Comparison of ENCODE assay signal across 28 mouse cellular contexts in genomic region chr4:55805255-55806051, GRCm38 (mm10).
DNase-seq lines count a peak whose midpoint lies in the region; ATAC-seq and TF ChIP-seq lines count a peak whose summit lies in the region.
"Had no signal": no experiment of that assay in that cellular context is flagged by ENCODE, and none has a peak within 500 bp of the region (broad histone marks: within the 10 kb centered on the region; RNA-seq: fewer than 3 reads in every experiment).

No protein-coding gene starts in this region.

- H3K36me3 ChIP-seq in liver, adult 2 months (ENCODE audit: control insufficient read depth, insufficient read depth, low read length), result no peaks in the 10 kb centered on the region
- no peaks in the 10 kb centered on the region for H3K36me3 ChIP-seq in liver, embryonic 11.5 days (ENCODE audit: control insufficient read depth, insufficient read depth, low read length)
- H3K36me3 ChIP-seq: hindbrain, embryonic 13.5 days; kidney, embryonic 15.5 days; neural tube, embryonic 13.5 days; stomach, embryonic 15.5 days had no signal

- 83% methylated on average over 6 of the region's 6 CpGs for WGBS in liver, adult 2 months
- WGBS in liver, embryonic 11.5 days, result 78% methylated on average over 6 of the region's 6 CpGs

- no peaks in the 10 kb centered on the region for H3K79me2 ChIP-seq in liver, adult 2 months (ENCODE audit: control insufficient read depth, insufficient read depth, low read length)

- H3K4me3 ChIP-seq in liver, adult 2 months (ENCODE audit: insufficient read depth, low read depth, low read length), result no peak overlapping the region
- H3K4me3 ChIP-seq in liver, embryonic 11.5 days (ENCODE audit: low read depth, low read length), result no peak overlapping the region
- H3K4me3 ChIP-seq in bone marrow macrophage, adult 2 months (ENCODE audit: insufficient read depth, low read length), result no peak overlapping the region
- H3K4me3 ChIP-seq: forebrain, embryonic 13.5 days; hindbrain, embryonic 13.5 days; kidney, embryonic 15.5 days; layer of hippocampus, adult 2 months; neural tube, embryonic 13.5 days; stomach, embryonic 15.5 days had no signal

- peak; percentile 4 for DNase-seq in embryo, embryonic 10.5 days (ENCODE audit: low spot score)
- DNase-seq in embryo, embryonic 10 days (ENCODE audit: low spot score), result no peak
- peak; percentile 18 for DNase-seq in liver, adult 2 months (ENCODE audit: extremely low read depth, low read depth, low spot score)
- no peak for DNase-seq in liver, embryonic 11.5 days (ENCODE audit: low spot score)
- no peak for DNase-seq in ovary, postnatal 10 days (ENCODE audit: low spot score)
- DNase-seq in thymus, postnatal 36 days, result no peak
- DNase-seq: adrenal gland, adult 8-10 months; cerebellum, adult 18-20 months; cerebellum, postnatal 10 days; heart, postnatal 14 days; kidney, adult 11 months; kidney, postnatal 25 days; left cerebral cortex, postnatal 4 days; lung, embryonic 14.5 days; lung, postnatal 14 days had no signal

- no peak for ATAC-seq in liver, embryonic 11.5 days (replicated peaks; ENCODE audit: low FRiP score)
- peak; percentile 89 for ATAC-seq in megakaryocyte, adult 5-6 weeks (ENCODE audit: poor library complexity, severe bottlenecking)
- ATAC-seq: activated CD4-positive, CD25-positive, alpha-beta regulatory T cell, adult 4 months; forebrain, embryonic 13.5 days; inflammation-experienced regulatory T-cells, adult 6 months; midbrain, embryonic 16.5 days had no signal

- no peak overlapping the region for H3K9ac ChIP-seq in liver, adult 2 months (ENCODE audit: low read depth, low read length)
- no peak overlapping the region for H3K9ac ChIP-seq in liver, embryonic 11.5 days (ENCODE audit: low read depth, low read length)
- H3K9ac ChIP-seq: forebrain, embryonic 13.5 days; hindbrain, embryonic 13.5 days; kidney, embryonic 15.5 days; liver, embryonic 14.5 days; lung, embryonic 14.5 days; neural tube, embryonic 13.5 days; stomach, embryonic 15.5 days had no signal

- TF ChIP-seq CTCF in liver, adult 2 months (IDR thresholded peaks at IDR 0.05; ENCODE audit: low read depth, low read length), result no peak
- no peak for TF ChIP-seq CTCF in bone marrow macrophage, adult 2 months (IDR thresholded peaks at IDR 0.05; ENCODE audit: low read depth, low read length)

- no peak for TF ChIP-seq POLR2A in liver, adult 2 months (IDR thresholded peaks at IDR 0.05; ENCODE audit: extremely low read depth, insufficient read depth, low read length)
- TF ChIP-seq POLR2A in bone marrow macrophage, adult 2 months (IDR thresholded peaks at IDR 0.05; ENCODE audit: borderline replicate concordance, low read depth, low read length), result no peak

- H3K27me3 ChIP-seq in liver, adult 2 months (ENCODE audit: control insufficient read depth, insufficient read depth, low read length), result no peaks in the 10 kb centered on the region
- no peaks in the 10 kb centered on the region for H3K27me3 ChIP-seq in liver, embryonic 11.5 days (replicated peaks; ENCODE audit: control insufficient read depth, insufficient read depth, low read length)
- H3K27me3 ChIP-seq: CH12.LX; forebrain, embryonic 13.5 days; hindbrain, embryonic 13.5 days; kidney, embryonic 15.5 days; neural tube, embryonic 13.5 days; stomach, embryonic 15.5 days had no signal

- no peak overlapping the region for H3K27ac ChIP-seq in liver, adult 2 months (replicated peaks; ENCODE audit: insufficient read depth, low read depth, low read length)
- no peak overlapping the region for H3K27ac ChIP-seq in liver, embryonic 11.5 days (ENCODE audit: low read depth, low read length)
- peak overlapping the region; percentile 48 for H3K27ac ChIP-seq in bone marrow macrophage, adult 2 months (ENCODE audit: insufficient read depth, low read depth, low read length)
- H3K27ac ChIP-seq: forebrain, embryonic 13.5 days; hindbrain, embryonic 13.5 days; kidney, embryonic 15.5 days; layer of hippocampus, adult 2 months; liver, embryonic 14.5 days; neural tube, embryonic 13.5 days; stomach, embryonic 15.5 days had no signal

- H3K4me1 ChIP-seq in liver, adult 2 months (ENCODE audit: control insufficient read depth, insufficient read depth, low read length), result no peaks in the 10 kb centered on the region
- no peaks in the 10 kb centered on the region for H3K4me1 ChIP-seq in liver, embryonic 11.5 days (replicated peaks; ENCODE audit: control insufficient read depth, insufficient read depth, low read length)
- H3K4me1 ChIP-seq in bone marrow macrophage, adult 2 months (ENCODE audit: control insufficient read depth, insufficient read depth, low read length), result peaks cover 37% of the 10 kb centered on the region
- H3K4me1 ChIP-seq: forebrain, embryonic 13.5 days; hindbrain, embryonic 13.5 days; kidney, embryonic 15.5 days; neural tube, embryonic 13.5 days; stomach, embryonic 15.5 days had no signal

- no peak overlapping the region for H3K4me2 ChIP-seq in liver, embryonic 11.5 days
- H3K4me2 ChIP-seq: forebrain, embryonic 13.5 days; hindbrain, embryonic 13.5 days; kidney, embryonic 15.5 days; lung, embryonic 14.5 days; neural tube, embryonic 13.5 days; stomach, embryonic 15.5 days had no signal

- H3K9me3 ChIP-seq in liver, embryonic 11.5 days (ENCODE audit: control insufficient read depth, low read length), result no peaks in the 10 kb centered on the region
- H3K9me3 ChIP-seq: forebrain, embryonic 13.5 days; hindbrain, embryonic 13.5 days; kidney, embryonic 15.5 days; neural tube, embryonic 13.5 days; stomach, embryonic 15.5 days had no signal

Comparison
In these comparisons a context has a peak if more than half of its experiments do, and no peak if none do; other contexts are left out.
1. DNase-seq: peak in embryo, embryonic 10.5 days (single experiment) and liver, adult 2 months (single experiment); none in embryo, embryonic 10 days (single experiment), liver, embryonic 11.5 days (single experiment), ovary, postnatal 10 days (single experiment) and thymus, postnatal 36 days (0 of 2).